27 mouse cellular contexts compared by ENCODE assay signal in the genomic region with DNA sequence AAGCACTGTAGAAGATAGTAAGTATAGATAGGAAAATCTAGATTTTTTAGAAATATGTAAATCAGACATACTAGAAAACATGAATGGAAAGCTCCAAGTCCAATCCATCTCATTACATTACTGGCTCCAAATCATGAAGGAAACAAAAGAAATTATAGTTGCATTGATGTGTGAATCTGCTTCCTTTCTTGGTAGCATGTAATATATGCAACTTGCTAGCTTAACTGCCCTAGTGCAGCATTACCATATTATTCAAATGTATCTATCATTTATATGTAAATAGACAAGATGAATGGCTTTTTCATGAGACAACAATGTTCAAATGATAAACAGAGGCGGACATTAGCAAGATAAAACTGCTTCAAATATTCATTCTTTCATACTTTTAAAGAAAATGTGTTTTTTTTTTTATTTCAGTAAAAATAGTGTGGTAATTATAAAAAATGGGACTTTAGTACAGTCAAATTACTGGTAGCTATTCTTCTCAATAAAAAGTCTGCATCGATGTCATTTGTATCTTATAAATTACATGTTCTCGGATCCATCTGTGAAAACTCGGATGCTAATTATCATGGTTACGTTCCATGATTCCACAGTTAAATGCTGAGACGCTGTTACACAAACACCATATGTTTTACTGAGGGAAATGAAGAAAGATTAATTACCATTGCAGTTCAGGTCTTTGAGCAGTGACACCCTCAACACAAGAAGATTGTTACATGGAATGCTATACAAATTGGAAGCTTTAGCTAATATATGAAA.
A peak's percentile ranks its signal among the peaks of the same experiment; 100 is the strongest.
DNase-seq lines count a peak whose midpoint lies in the region; ATAC-seq lines count a peak whose summit lies in the region.
"Had no signal": no experiment of that assay in that cellular context is flagged by ENCODE, and none has a peak within 500 bp of the region (broad histone marks: within the 10 kb centered on the region; RNA-seq: fewer than 3 reads in every experiment).

No protein-coding gene starts in this region.

- no peak overlapping the region for H3K4me2 ChIP-seq in forebrain, embryonic 12.5 days
- no peak overlapping the region for H3K4me2 ChIP-seq in midbrain, embryonic 12.5 days (replicated peaks)
- H3K4me2 ChIP-seq in midbrain, embryonic 16.5 days (ENCODE audit: low read length), result no peak overlapping the region
- peak overlapping the region; percentile 23 for H3K4me2 ChIP-seq in forebrain, embryonic 15.5 days (replicated peaks)
- H3K4me2 ChIP-seq in midbrain, embryonic 14.5 days (ENCODE audit: low read length), result no peak overlapping the region
- H3K4me2 ChIP-seq: embryonic facial prominence, embryonic 15.5 days; heart, embryonic 15.5 days; limb, embryonic 15.5 days; lung, embryonic 14.5 days had no signal

- H3K4me1 ChIP-seq in forebrain, embryonic 12.5 days, result 0 out of 2 replicates have a peak, but pooled peaks cover 2% of the 10 kb centered on the region
- H3K4me1 ChIP-seq in forebrain, embryonic 10.5 days, result no peaks in the 10 kb centered on the region
- peaks cover 6% of the 10 kb centered on the region; the same call in 1 of the 2 replicates for H3K4me1 ChIP-seq in midbrain, embryonic 12.5 days
- H3K4me1 ChIP-seq in midbrain, embryonic 16.5 days (ENCODE audit: control insufficient read depth, insufficient read depth, low read length), result no peaks in the 10 kb centered on the region
- H3K4me1 ChIP-seq in forebrain, embryonic 15.5 days, result peaks cover 31% of the 10 kb centered on the region
- H3K4me1 ChIP-seq in midbrain, embryonic 14.5 days (ENCODE audit: control insufficient read depth, insufficient read depth, low read length), result no peaks in the 10 kb centered on the region; the same call in 1 of the 2 replicates
- H3K4me1 ChIP-seq: embryonic facial prominence, embryonic 15.5 days; heart, embryonic 15.5 days; limb, embryonic 15.5 days; megakaryocyte, embryonic 14.5 days had no signal

- no peaks in the 10 kb centered on the region for H3K9me3 ChIP-seq in forebrain, embryonic 12.5 days
- no peaks in the 10 kb centered on the region for H3K9me3 ChIP-seq in forebrain, embryonic 10.5 days
- H3K9me3 ChIP-seq in midbrain, embryonic 12.5 days, result no peaks in the 10 kb centered on the region
- H3K9me3 ChIP-seq in midbrain, embryonic 16.5 days (replicated peaks; ENCODE audit: control insufficient read depth, low read length, poor library complexity, severe bottlenecking), result no peaks in the 10 kb centered on the region
- no peaks in the 10 kb centered on the region for H3K9me3 ChIP-seq in forebrain, embryonic 15.5 days
- no peaks in the 10 kb centered on the region for H3K9me3 ChIP-seq in midbrain, embryonic 14.5 days (ENCODE audit: control insufficient read depth, low read length)
- H3K9me3 ChIP-seq: embryonic facial prominence, embryonic 15.5 days; heart, embryonic 15.5 days; limb, embryonic 15.5 days; megakaryocyte, embryonic 14.5 days had no signal

- H3K27ac ChIP-seq in forebrain, embryonic 12.5 days, result peak overlapping the region; percentile 54; the same call in 1 of the 2 replicates
- H3K27ac ChIP-seq in forebrain, embryonic 10.5 days, result no peak overlapping the region
- H3K27ac ChIP-seq in midbrain, embryonic 12.5 days (replicated peaks), result no peak overlapping the region
- no peak overlapping the region for H3K27ac ChIP-seq in midbrain, embryonic 16.5 days (ENCODE audit: low read length)
- peak overlapping the region; percentile 91 for H3K27ac ChIP-seq in forebrain, embryonic 15.5 days (replicated peaks)
- no peak overlapping the region for H3K27ac ChIP-seq in midbrain, embryonic 14.5 days (replicated peaks; ENCODE audit: low read depth, low read length)
- H3K27ac ChIP-seq: embryonic facial prominence, embryonic 15.5 days; heart, embryonic 15.5 days; left cerebral cortex, adult 2 months; limb, embryonic 15.5 days; liver, embryonic 14.5 days had no signal

- no peak overlapping the region for H3K4me3 ChIP-seq in forebrain, embryonic 12.5 days (replicated peaks)
- H3K4me3 ChIP-seq in forebrain, embryonic 10.5 days, result no peak overlapping the region
- H3K4me3 ChIP-seq in midbrain, embryonic 12.5 days, result no peak overlapping the region
- H3K4me3 ChIP-seq in midbrain, embryonic 16.5 days (ENCODE audit: low read depth, low read length), result no peak overlapping the region
- H3K4me3 ChIP-seq in forebrain, embryonic 15.5 days, result no peak overlapping the region
- H3K4me3 ChIP-seq in midbrain, embryonic 14.5 days (replicated peaks; ENCODE audit: low read depth, low read length), result no peak overlapping the region
- H3K4me3 ChIP-seq: embryonic facial prominence, embryonic 15.5 days; heart, embryonic 15.5 days; left cerebral cortex, adult 2 months; limb, embryonic 15.5 days; megakaryocyte, embryonic 14.5 days had no signal

- H3K27me3 ChIP-seq in forebrain, embryonic 12.5 days, result no peaks in the 10 kb centered on the region
- H3K27me3 ChIP-seq in forebrain, embryonic 10.5 days (ENCODE audit: poor library complexity, severe bottlenecking), result no peaks in the 10 kb centered on the region
- no peaks in the 10 kb centered on the region for H3K27me3 ChIP-seq in midbrain, embryonic 12.5 days
- H3K27me3 ChIP-seq in midbrain, embryonic 16.5 days (ENCODE audit: control insufficient read depth, insufficient read depth, low read depth, low read length), result no peaks in the 10 kb centered on the region
- no peaks in the 10 kb centered on the region for H3K27me3 ChIP-seq in forebrain, embryonic 15.5 days
- H3K27me3 ChIP-seq in midbrain, embryonic 14.5 days (ENCODE audit: control insufficient read depth, insufficient read depth, low read length), result no peaks in the 10 kb centered on the region
- H3K27me3 ChIP-seq: embryonic facial prominence, embryonic 15.5 days; heart, embryonic 15.5 days; limb, embryonic 15.5 days; megakaryocyte, embryonic 14.5 days had no signal

- ATAC-seq in forebrain, embryonic 12.5 days (ENCODE audit: low FRiP score), result peak; percentile 57; the same call in 1 of the 2 replicates
- peak; percentile 62 for ATAC-seq in midbrain, embryonic 12.5 days (ENCODE audit: low FRiP score, low read depth)
- no peak for ATAC-seq in midbrain, embryonic 16.5 days
- ATAC-seq in forebrain, embryonic 15.5 days (replicated peaks), result peak; percentile 88
- ATAC-seq in midbrain, embryonic 14.5 days (ENCODE audit: low FRiP score, low TSS enrichment), result peak; percentile 40; the same call in 1 of the 2 replicates
- no peak for ATAC-seq in granulocyte monocyte progenitor cell, adult 5-6 weeks (replicated peaks; ENCODE audit: poor library complexity, severe bottlenecking)
- ATAC-seq: activated CD4-positive, CD25-positive, alpha-beta regulatory T cell, adult 4 months; inflammation-experienced regulatory T-cells, adult 6 months had no signal

- no peaks in the 10 kb centered on the region for H3K36me3 ChIP-seq in forebrain, embryonic 12.5 days (replicated peaks)
- H3K36me3 ChIP-seq in forebrain, embryonic 10.5 days (replicated peaks), result no peaks in the 10 kb centered on the region
- H3K36me3 ChIP-seq in midbrain, embryonic 12.5 days, result no peaks in the 10 kb centered on the region
- no peaks in the 10 kb centered on the region for H3K36me3 ChIP-seq in midbrain, embryonic 16.5 days (ENCODE audit: control insufficient read depth, insufficient read depth, low read length)
- H3K36me3 ChIP-seq in forebrain, embryonic 15.5 days, result no peaks in the 10 kb centered on the region
- no peaks in the 10 kb centered on the region for H3K36me3 ChIP-seq in midbrain, embryonic 14.5 days (ENCODE audit: control insufficient read depth, insufficient read depth, low read length)
- H3K36me3 ChIP-seq: embryonic facial prominence, embryonic 15.5 days; heart, embryonic 15.5 days; limb, embryonic 15.5 days had no signal

- 56% methylated on average over 6 of the region's 6 CpGs for WGBS in forebrain, embryonic 12.5 days
- WGBS in forebrain, embryonic 10.5 days, result 94% methylated on average over 6 of the region's 6 CpGs
- WGBS in midbrain, embryonic 12.5 days, result 74% methylated on average over 6 of the region's 6 CpGs
- 48% methylated on average over 6 of the region's 6 CpGs for WGBS in midbrain, embryonic 16.5 days
- 26% methylated on average over 6 of the region's 6 CpGs for WGBS in forebrain, embryonic 15.5 days
- 44% methylated on average over 6 of the region's 6 CpGs for WGBS in midbrain, embryonic 14.5 days

- no peak for DNase-seq in forebrain, embryonic 10.5 days (ENCODE audit: extremely low spot score, low spot score)
- no peak for DNase-seq in midbrain, embryonic 14.5 days
- DNase-seq in right cerebral cortex, postnatal 14 days, result no peak
- DNase-seq: cerebellum, adult 9-11 months; gastrocnemius, postnatal 25 days; heart, postnatal 36 days; kidney, adult 18-20 months; kidney, postnatal 4 days; layer of hippocampus, adult 9-11 months; left cerebral cortex, postnatal 4 days; lung, embryonic 14.5 days; lung, postnatal 36 days; right cerebral cortex, postnatal 25 days; spleen, adult 18-20 months had no signal

- H3K9ac ChIP-seq in forebrain, embryonic 12.5 days, result no peak overlapping the region
- no peak overlapping the region for H3K9ac ChIP-seq in midbrain, embryonic 12.5 days (replicated peaks)
- no peak overlapping the region for H3K9ac ChIP-seq in midbrain, embryonic 16.5 days (ENCODE audit: low read depth, low read length)
- no peak overlapping the region for H3K9ac ChIP-seq in forebrain, embryonic 15.5 days (replicated peaks)
- H3K9ac ChIP-seq in midbrain, embryonic 14.5 days (replicated peaks; ENCODE audit: low read length), result no peak overlapping the region
- H3K9ac ChIP-seq: embryonic facial prominence, embryonic 15.5 days; heart, embryonic 15.5 days; limb, embryonic 15.5 days; liver, embryonic 14.5 days; lung, embryonic 14.5 days had no signal

Comparison
In these comparisons a context has a peak if more than half of its experiments do, and no peak if none do; other contexts are left out.
1. ATAC-seq: peak in forebrain, embryonic 12.5 days (single experiment), midbrain, embryonic 12.5 days (single experiment), forebrain, embryonic 15.5 days (single experiment) and midbrain, embryonic 14.5 days (single experiment); none in midbrain, embryonic 16.5 days (single experiment) and granulocyte monocyte progenitor cell, adult 5-6 weeks (single experiment).
2. H3K27ac ChIP-seq: peak in forebrain, embryonic 12.5 days (single experiment) and forebrain, embryonic 15.5 days (single experiment); none in forebrain, embryonic 10.5 days (single experiment), midbrain, embryonic 12.5 days (single experiment), midbrain, embryonic 16.5 days (single experiment) and midbrain, embryonic 14.5 days (single experiment).